Mouse (Mus musculus): ENCODE data around the gene Spin2f.
"Not testable (repeated sequence)": the region's sequence is repeated elsewhere in the genome, so short reads cannot be mapped to it uniquely, and the experiment has no call there.

The Spin2f gene

GRCm38 (mm10) chrX:31253594-31253993, at the start of gene Spin2f:
Gene Spin2f, plus strand, starts transcription at chrX:31253894.
- DNase-seq (ENCODE audit: low spot score in 2 of 2): not testable (repeated sequence)

- DNase-seq (ENCODE audit: low spot score in 2 of 2): not testable (repeated sequence)
These were observed 41.6 kb upstream of the Spin2f start for GRCm38 (mm10) chrX:31212136-31212535.

GRCm38 (mm10) chrX:31223536-31223935, 30.2 kb upstream of the Spin2f start:
- not testable (repeated sequence) for DNase-seq (ENCODE audit: low spot score in 2 of 2)

- not testable (repeated sequence) for DNase-seq (ENCODE audit: low spot score in 2 of 2)
These were observed 18.6 kb upstream of the Spin2f start for GRCm38 (mm10) chrX:31235088-31235487.

GRCm38 (mm10) chrX:31241754-31242153, 11.9 kb upstream of the Spin2f start:
- not testable (repeated sequence) for DNase-seq (ENCODE audit: low spot score in 2 of 2)

Data from spleen, postnatal 10 days (tissue).